Mouse (Mus musculus) lung, adult 2 months (tissue): ENCODE results near the gene Smchd1. TPM values are rescaled to one million over a fixed set of nuclear protein-coding genes. Genes with fewer than 3 reads are reported as not detected.

Experiments used
- DNase-seq: peaks from one replicate; pipeline ENCODE4 v3.0.0; 2022
- H3K4me1 ChIP-seq: fragments of 200-500 bp; 2 replicates; pipeline ENCODE4 v1.6.1; 2011; ENCODE audit warnings: low read length; ENCODE audit not compliant: control insufficient read depth, insufficient read depth
- H3K4me3 ChIP-seq: fragments of 200-500 bp; replicated peaks from 2 replicates; pipeline ENCODE3; 2011; ENCODE audit warnings: low read depth, mild to moderate bottlenecking, control low read depth, low read length; ENCODE audit errors: extremely low read depth
- CTCF ChIP-seq: fragments of 200-500 bp; IDR thresholded peaks from 2 replicates; pipeline ENCODE4 v1.5.1; 2011; ENCODE audit warnings: mild to moderate bottlenecking, low read length, control low read depth; ENCODE audit not compliant: insufficient read depth
- POLR2A ChIP-seq: fragments of 200-500 bp; IDR thresholded peaks from 2 replicates; pipeline ENCODE4 v1.6.1; 2011; ENCODE audit warnings: low read depth, mild to moderate bottlenecking, control low read depth, low read length, borderline replicate concordance; ENCODE audit errors: extremely low read depth
- WGBS: fragments of 180-500 bp; shearing (Covaris S2); methylation state at CpG from one replicate; pipeline ENCODE4 v1.1.7; 2018; 5-methylcytosine and 5-hydroxymethylcytosine counted together
- polyA plus RNA-seq: library from polyadenylated mRNA; depleted of rRNA; stranded (reverse); fragments of >200 nt; gene quantifications from 2 replicates; pipeline ENCODE4 v1.2.3, GENCODE M21; 2012; rRNA removed

The Smchd1 gene
- polyA plus RNA-seq, 1 experiment = 8.3 TPM

DNA sequence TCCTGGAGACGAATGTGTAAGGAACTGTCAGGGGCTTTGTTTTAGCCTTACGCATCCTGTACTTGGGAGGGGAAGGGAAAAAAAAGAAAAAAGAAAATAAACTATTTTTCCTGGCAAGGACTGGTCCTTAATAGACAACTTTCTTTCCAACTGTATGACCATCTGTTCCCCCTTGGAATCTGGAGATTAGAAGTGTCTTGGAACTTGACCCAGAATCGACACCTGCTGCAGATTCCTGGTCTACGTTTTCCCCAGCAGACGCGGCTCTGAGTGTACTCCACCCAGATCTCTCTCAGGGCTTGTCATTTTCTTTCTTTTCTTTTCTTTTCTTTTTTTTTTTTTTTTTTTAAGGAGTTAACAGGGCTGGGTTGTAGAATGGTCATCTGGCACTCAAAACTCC lies 171.7 kb downstream of the Smchd1 start:
- Histone ChIP-seq H3K4me3 (no peak overlapping the region), H3K4me1 (no peaks in the 10 kb centered on the region)
- WGBS = 41% methylated on average over 6 of the region's 6 CpGs
- no peak for DNase-seq
- TF ChIP-seq POLR2A = no peak
- TF ChIP-seq CTCF = no peak

DNA sequence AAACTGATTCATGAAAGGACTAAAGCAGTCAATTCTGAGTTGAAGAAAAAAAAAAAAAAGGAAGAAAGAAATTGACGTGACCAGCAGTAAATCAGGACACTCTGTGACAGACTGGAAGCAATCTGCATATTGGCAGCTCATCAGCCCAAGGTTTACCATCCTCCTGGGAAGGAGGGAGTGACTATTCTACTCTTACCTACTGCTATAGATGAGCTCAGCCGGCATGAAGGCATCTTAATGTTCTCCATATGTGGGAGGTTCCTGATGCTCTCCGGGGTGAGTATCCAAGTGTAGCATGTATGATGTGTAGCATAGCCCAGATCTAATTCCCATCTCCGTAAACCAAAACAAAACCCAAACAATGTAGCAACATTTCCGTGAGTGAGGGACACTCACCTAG lies 173.7 kb downstream of the Smchd1 start:
- WGBS = 76% methylated on average over 5 of the region's 5 CpGs
- Histone ChIP-seq H3K4me3 (no peak overlapping the region), H3K4me1 (no peaks in the 10 kb centered on the region)
- TF ChIP-seq POLR2A (no peak), CTCF (no peak)
- DNase-seq = no peak

DNA sequence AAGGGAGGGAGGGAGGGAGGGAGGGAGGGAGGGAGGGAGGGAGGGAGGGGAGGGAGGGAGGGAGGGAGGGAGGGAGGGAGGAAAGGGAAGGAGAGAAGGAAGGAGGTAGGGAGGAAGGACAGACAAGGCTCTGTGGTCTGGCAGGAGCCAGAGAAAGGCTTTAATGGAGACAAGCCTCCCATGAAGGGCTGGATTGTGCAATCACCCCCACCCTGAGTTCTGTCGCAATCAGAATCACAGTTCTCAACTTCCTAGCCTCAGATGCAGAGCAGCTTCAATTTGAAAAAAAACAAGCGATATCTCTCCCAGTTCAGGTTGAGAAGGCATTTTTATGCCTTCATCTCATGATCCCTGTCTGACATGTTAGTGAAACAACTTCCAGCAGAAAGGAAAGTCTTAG lies 174.8 kb downstream of the Smchd1 start:
- WGBS = 52% methylated on average over 2 of the region's 2 CpGs
- no peak for TF ChIP-seq POLR2A
- no peak for TF ChIP-seq CTCF
- peak; percentile 33 for DNase-seq
- Histone ChIP-seq H3K4me3 (no peak overlapping the region), H3K4me1 (no peaks in the 10 kb centered on the region)

DNA sequence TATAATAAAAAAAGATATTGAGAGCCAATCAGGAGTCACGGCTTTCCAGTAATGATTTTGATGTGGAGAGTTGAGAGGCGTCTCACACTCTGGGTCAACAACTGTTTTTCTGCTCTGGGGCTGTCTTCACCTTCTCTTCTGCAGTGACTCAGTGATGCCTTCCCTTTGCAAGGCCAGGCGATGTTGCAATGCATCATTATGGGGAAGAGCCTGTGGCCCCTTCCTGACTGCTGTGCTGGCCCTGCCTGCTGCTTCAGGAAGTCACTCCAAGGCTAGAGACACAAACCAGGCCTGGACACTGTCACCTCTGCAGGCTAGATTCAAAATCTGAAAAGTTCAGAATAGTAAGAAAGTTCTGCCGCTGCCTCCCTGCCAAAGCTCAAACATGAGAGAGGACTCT lies 175.3 kb downstream of the Smchd1 start:
- no peak for TF ChIP-seq CTCF
- TF ChIP-seq POLR2A = no peak
- no peak for DNase-seq
- Histone ChIP-seq H3K4me1 (no peaks in the 10 kb centered on the region), H3K4me3 (no peak overlapping the region)
- 83% methylated on average over 4 of the region's 4 CpGs for WGBS

DNA sequence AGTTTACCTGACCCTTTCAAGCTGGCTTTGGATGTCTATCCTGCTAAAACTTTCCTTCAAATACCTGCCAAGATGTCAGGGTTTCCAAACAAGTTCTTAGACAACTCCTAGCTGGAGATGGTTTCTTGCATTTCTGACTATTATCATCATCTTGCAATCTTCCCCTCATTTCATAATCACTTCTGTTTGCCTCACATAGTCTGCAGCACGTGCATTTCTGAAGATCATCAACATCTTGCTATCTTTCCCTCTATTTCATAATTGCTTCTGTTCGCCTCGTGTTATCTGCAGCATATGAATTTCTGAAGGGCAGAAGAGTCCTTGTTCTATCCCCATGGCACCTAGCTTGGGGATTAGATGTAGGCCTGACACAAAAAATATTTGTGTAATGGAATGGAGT lies 180.6 kb downstream of the Smchd1 start:
- WGBS = 57% methylated on average over 3 of the region's 3 CpGs
- Histone ChIP-seq H3K4me1 (no peaks in the 10 kb centered on the region), H3K4me3 (no peak overlapping the region)
- TF ChIP-seq POLR2A (no peak), CTCF (no peak)
- no peak for DNase-seq

Other genes starting within 250 kb of the Smchd1 start
- 17.3 and 18.7 TPM in 2 replicates for gene Emilin2, start 163.4 kb downstream of the Smchd1 start, polyA plus RNA-seq
- gene Gm4707, start 15.4 kb downstream of the Smchd1 start, polyA plus RNA-seq = 0.42 and 0.53 TPM in 2 replicates
- 0.12 and 0.14 TPM in 2 replicates for gene Ndc80, start 51.5 kb upstream of the Smchd1 start, polyA plus RNA-seq
- gene Spdya, start 76.7 kb upstream of the Smchd1 start, polyA plus RNA-seq = 0.12 TPM in 1 of 2 replicates, not detected in the other
- 5.3 and 8.8 TPM in 2 replicates for gene Wdr43, start 140.6 kb upstream of the Smchd1 start, polyA plus RNA-seq
- 17.8 and 18.1 TPM in 2 replicates for gene Togaram2, start 197.9 kb upstream of the Smchd1 start, polyA plus RNA-seq